Mouse (Mus musculus) olfactory bulb, adult 2 months (tissue): ENCODE data around the gene Mri1.
A peak's percentile ranks its signal among the peaks of the same experiment; 100 is the strongest.

Experiments
- CTCF ChIP-seq: fragments of 200-500 bp; IDR thresholded peaks from 2 replicates; pipeline ENCODE4 v1.5.1; 2012; ENCODE audit warnings: low read depth, mild to moderate bottlenecking, low read length, moderate library complexity; ENCODE audit not compliant: insufficient read depth
- POLR2A ChIP-seq: fragments of 200-500 bp; IDR thresholded peaks from 2 replicates; pipeline ENCODE4 v1.6.1; 2012; ENCODE audit warnings: mild to moderate bottlenecking, low read depth, low read length, moderate library complexity; ENCODE audit not compliant: insufficient read depth

GRCm38 (mm10) chr8:84256822-84257610 lies at the start of gene Mri1:
- TF ChIP-seq CTCF (no peak), POLR2A (peak; percentile 75)
